Mouse (Mus musculus): ENCODE results near the gene Nags. TPM values are rescaled to one million over a fixed set of nuclear protein-coding genes. Genes with fewer than 3 reads are reported as not detected.
"Not testable (repeated sequence)": the region's sequence is repeated elsewhere in the genome, so short reads cannot be mapped to it uniquely, and the experiment has no call there.

Nags gene
- polyA plus RNA-seq, 1 experiment from 2014 or later: 6.2 TPM

GRCm38 (mm10) chr11:102137625-102138446 is 7.5 kb upstream of the Nags start:
- 46% methylated on average over 13 of the region's 13 CpGs for WGBS
- Histone ChIP-seq H3K27ac (no peak overlapping the region), H3K4me1 (0 out of 2 replicates have a peak, but pooled peaks cover 3% of the 10 kb centered on the region), H3K36me3 (no peaks in the 10 kb centered on the region), H3K4me3 (replicated peaks) (peak overlapping the region; percentile 24), H3K9ac (no peak overlapping the region), H3K27me3 (replicated peaks) (no peaks in the 10 kb centered on the region), H3K9me3 (no peaks in the 10 kb centered on the region), H3K4me2 (peak overlapping the region; percentile 66)
- ATAC-seq (ENCODE audit: insufficient read depth, low FRiP score, low read depth): no peak

GRCm38 (mm10) chr11:102138447-102138740 is 6.9 kb upstream of the Nags start:
- peak overlapping the region; percentile 24 for H3K4me3 ChIP-seq (replicated peaks)
- under 1% methylated on average over 18 of the region's 18 CpGs for WGBS
- H3K27ac ChIP-seq: no peak overlapping the region
- 0 out of 2 replicates have a peak, but pooled peaks have one; percentile 36 for ATAC-seq (ENCODE audit: insufficient read depth, low FRiP score, low read depth)
- H3K4me1 ChIP-seq: 0 out of 2 replicates have a peak, but pooled peaks cover 3% of the 10 kb centered on the region
- H3K27me3 ChIP-seq (replicated peaks): no peaks in the 10 kb centered on the region
- H3K4me2 ChIP-seq: peak overlapping the region; percentile 66
- H3K36me3 ChIP-seq: no peaks in the 10 kb centered on the region
- no peaks in the 10 kb centered on the region for H3K9me3 ChIP-seq
- no peak overlapping the region for H3K9ac ChIP-seq

DNA sequence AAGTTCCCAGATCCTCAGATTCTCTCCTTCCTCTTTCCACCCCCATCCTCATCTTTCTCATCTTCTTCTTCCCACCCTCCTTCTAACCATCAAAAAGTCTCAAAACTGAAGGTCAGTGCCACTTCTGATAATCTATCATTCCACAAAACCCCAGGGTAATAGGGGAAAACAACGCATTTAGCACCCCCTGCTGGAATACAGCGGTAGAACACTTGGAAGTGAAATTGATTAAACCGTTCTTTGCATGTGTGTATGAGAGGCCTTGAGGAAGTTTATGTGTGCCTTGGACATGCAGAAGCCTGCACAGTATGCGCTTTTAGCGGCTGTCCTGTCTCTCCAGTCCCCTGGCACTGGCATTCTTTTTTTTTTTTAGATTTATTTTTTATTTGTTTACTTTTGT is 4.8 kb upstream of the Nags start:
- 1% methylated on average over 5 of the region's 5 CpGs for WGBS
- ATAC-seq (ENCODE audit: insufficient read depth, low FRiP score, low read depth): no peak
- Histone ChIP-seq H3K4me3 (replicated peaks) (no peak overlapping the region), H3K36me3 (no peaks in the 10 kb centered on the region), H3K27ac (no peak overlapping the region), H3K27me3 (replicated peaks) (peaks cover 12% of the 10 kb centered on the region), H3K4me2 (no peak overlapping the region), H3K9me3 (no peaks in the 10 kb centered on the region), H3K9ac (no peak overlapping the region), H3K4me1 (peaks cover 3% of the 10 kb centered on the region)

- no peak overlapping the region for H3K9ac ChIP-seq
- H3K4me1 ChIP-seq: peaks cover 17% of the 10 kb centered on the region
- H3K9me3 ChIP-seq: no peaks in the 10 kb centered on the region
- peak; percentile 57; the same call in 1 of the 2 replicates for ATAC-seq (ENCODE audit: insufficient read depth, low FRiP score, low read depth)
- 55% methylated on average over 7 of the region's 7 CpGs for WGBS
- no peak overlapping the region; the same call in 1 of the 2 replicates for H3K4me2 ChIP-seq
- no peak overlapping the region for H3K4me3 ChIP-seq (replicated peaks)
- no peaks in the 10 kb centered on the region for H3K36me3 ChIP-seq
- peaks cover 30% of the 10 kb centered on the region for H3K27me3 ChIP-seq (replicated peaks)
- H3K27ac ChIP-seq: peak overlapping the region; percentile 8; the same call in 1 of the 2 replicates
Observed at GRCm38 (mm10) chr11:102142355-102142754, 3.0 kb upstream of the Nags start.

DNA sequence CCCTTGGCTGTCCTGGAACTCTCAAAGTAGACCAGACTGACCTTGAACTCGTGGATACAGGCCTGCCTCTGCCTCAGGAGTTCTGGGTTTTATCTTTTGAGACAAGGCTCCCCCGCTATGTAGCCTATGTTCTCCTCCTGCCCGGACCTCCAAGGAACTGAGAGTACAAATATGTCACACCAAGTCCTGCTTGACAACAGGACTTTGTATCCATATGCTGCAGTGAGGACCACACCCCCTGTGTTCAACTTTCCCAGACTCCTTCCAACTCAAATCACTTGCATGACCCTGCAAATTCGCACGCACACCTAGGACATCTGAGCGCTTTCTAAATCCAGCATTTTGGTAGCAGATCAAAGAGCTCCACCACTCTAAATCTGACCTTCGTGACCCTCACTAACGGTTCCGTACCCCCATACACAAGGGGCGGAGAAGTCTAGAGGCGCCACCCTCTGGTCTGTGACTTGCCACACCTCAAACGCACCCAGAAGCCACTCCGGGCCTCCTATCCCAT is 299 bp upstream of the Nags start:
- Histone ChIP-seq H3K4me1 (peaks cover 22% of the 10 kb centered on the region), H3K36me3 (no peaks in the 10 kb centered on the region), H3K27me3 (replicated peaks) (peaks cover 48% of the 10 kb centered on the region), H3K27ac (no peak overlapping the region), H3K4me2 (peak overlapping the region; percentile 57), H3K9ac (no peak overlapping the region), H3K9me3 (no peaks in the 10 kb centered on the region), H3K4me3 (replicated peaks) (peak overlapping the region; percentile 39)
- 23% methylated on average over 13 of the region's 13 CpGs for WGBS
- peak; percentile 52; the same call in 1 of the 2 replicates for ATAC-seq (ENCODE audit: insufficient read depth, low FRiP score, low read depth)

GRCm38 (mm10) chr11:102146005-102146404 is 692 bp downstream of the Nags start:
- H3K9me3 ChIP-seq: no peaks in the 10 kb centered on the region

DNA sequence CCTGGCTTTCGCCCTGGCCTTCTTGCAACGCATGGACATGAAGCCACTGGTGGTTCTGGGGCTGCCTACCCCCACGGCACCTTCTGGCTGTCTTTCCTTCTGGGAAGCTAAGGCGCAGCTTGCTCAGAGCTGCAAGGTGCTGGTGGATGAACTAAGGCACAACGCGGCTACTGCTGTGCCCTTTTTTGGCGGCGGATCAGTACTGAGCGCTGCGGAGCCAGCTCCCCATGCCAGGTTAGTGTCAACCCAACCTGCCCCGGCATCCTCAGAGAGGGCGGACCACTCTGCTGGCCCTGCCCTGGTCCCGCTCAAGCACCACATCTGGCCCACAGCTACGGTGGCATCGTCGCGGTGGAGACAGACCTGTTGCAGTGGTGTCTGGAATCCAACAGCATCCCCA is 1.2 kb downstream of the Nags start:
- H3K4me3 ChIP-seq (replicated peaks): peak overlapping the region; percentile 39
- peaks cover 48% of the 10 kb centered on the region for H3K27me3 ChIP-seq (replicated peaks)
- ATAC-seq (ENCODE audit: insufficient read depth, low FRiP score, low read depth): no peak
- peak overlapping the region; percentile 57 for H3K4me2 ChIP-seq
- 11% methylated on average over 17 of the region's 17 CpGs for WGBS
- peaks cover 22% of the 10 kb centered on the region for H3K4me1 ChIP-seq
- no peaks in the 10 kb centered on the region for H3K9me3 ChIP-seq
- no peak overlapping the region for H3K9ac ChIP-seq
- no peaks in the 10 kb centered on the region for H3K36me3 ChIP-seq
- H3K27ac ChIP-seq: no peak overlapping the region

More at GRCm38 (mm10) chr11:102146005-102146404, 692 bp downstream of the Nags start:
- ATAC-seq (ENCODE audit: insufficient read depth, low FRiP score, low read depth): 0 out of 2 replicates have a peak, but pooled peaks have one; percentile 32
- Histone ChIP-seq H3K9ac (no peak overlapping the region), H3K36me3 (no peaks in the 10 kb centered on the region), H3K4me1 (peaks cover 22% of the 10 kb centered on the region), H3K4me3 (replicated peaks) (peak overlapping the region; percentile 39), H3K27me3 (replicated peaks) (peaks cover 48% of the 10 kb centered on the region), H3K27ac (no peak overlapping the region), H3K4me2 (peak overlapping the region; percentile 57)
- 6% methylated on average over 16 of the region's 16 CpGs for WGBS

- Histone ChIP-seq H3K4me2 (peak overlapping the region; percentile 57; the same call in 1 of the 2 replicates), H3K36me3 (no peaks in the 10 kb centered on the region), H3K27ac (no peak overlapping the region), H3K4me3 (replicated peaks) (no peak overlapping the region; the same call in 1 of the 2 replicates), H3K27me3 (replicated peaks) (peaks cover 48% of the 10 kb centered on the region), H3K9ac (no peak overlapping the region), H3K9me3 (no peaks in the 10 kb centered on the region), H3K4me1 (peaks cover 22% of the 10 kb centered on the region)
- ATAC-seq (ENCODE audit: insufficient read depth, low FRiP score, low read depth): no peak; the same call in 1 of the 2 replicates
- WGBS: 11% methylated on average over 34 of the region's 34 CpGs
Observed at GRCm38 (mm10) chr11:102147213-102147989, 2.1 kb downstream of the Nags start.

DNA sequence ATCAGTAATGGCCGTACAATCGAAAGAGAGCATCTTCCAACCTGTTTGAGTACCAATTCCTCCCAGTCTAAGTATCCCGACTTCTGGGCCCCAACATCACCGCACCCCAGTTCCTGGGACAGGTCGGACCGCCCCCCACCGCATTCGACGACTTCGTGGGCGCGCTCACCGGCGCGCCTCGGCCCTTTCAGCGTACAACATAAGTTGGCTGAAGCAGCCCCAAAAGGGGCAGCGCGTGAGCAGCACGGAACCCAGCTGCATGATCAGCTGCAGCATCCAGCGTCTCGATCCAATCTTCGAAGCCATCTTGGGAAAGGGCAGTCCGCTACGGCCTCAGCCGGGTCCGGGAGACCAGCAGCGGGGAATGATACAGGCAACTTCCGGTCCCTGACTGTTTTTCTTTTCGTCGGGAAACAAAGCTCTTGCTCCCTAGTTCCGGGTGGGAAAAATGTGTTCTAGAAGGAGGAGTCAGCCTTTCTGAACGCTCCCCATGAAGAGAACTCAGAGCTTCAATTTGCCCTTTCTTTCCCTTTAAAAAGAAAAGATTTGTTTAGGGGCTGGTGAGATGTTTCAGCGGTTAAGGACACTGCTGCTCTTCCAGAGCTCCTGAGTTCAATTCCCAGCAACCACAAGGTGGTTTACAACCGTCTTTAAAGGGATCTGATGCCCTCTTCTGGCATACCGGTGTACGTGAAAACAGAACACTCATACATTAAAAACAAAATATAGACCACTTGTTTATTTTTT is 10.9 kb downstream of the Nags start, which contains the start of gene Tmem101:
Gene Tmem101 (minus strand): TSS at position 366 of the 747 bp plus-strand sequence.
- WGBS: under 1% methylated on average over 37 of the region's 37 CpGs
- ATAC-seq (ENCODE audit: insufficient read depth, low FRiP score, low read depth): peak; percentile 85
- peak within 1 kb of the TSS; percentile 63 for H3K27ac ChIP-seq

GRCm38 (mm10) chr11:102156786-102157089 is 11.4 kb downstream of the Nags start:
- Histone ChIP-seq H3K9ac (no peak overlapping the region), H3K4me3 (replicated peaks) (no peak overlapping the region; the same call in 1 of the 2 replicates), H3K27ac (no peak overlapping the region), H3K27me3 (replicated peaks) (no peaks in the 10 kb centered on the region), H3K4me1 (peaks cover 9% of the 10 kb centered on the region), H3K9me3 (no peaks in the 10 kb centered on the region), H3K4me2 (peak overlapping the region; percentile 88; the same call in 1 of the 2 replicates), H3K36me3 (no peaks in the 10 kb centered on the region)
- 6% methylated on average over 1 of the region's 1 CpGs for WGBS
- no peak for ATAC-seq (ENCODE audit: insufficient read depth, low FRiP score, low read depth)

More for the DNA sequence above, 10.9 kb downstream of the Nags start, which contains the start of gene Tmem101:
- peaks cover 9% of the 10 kb centered on the region for H3K4me1 ChIP-seq
- H3K4me2 ChIP-seq: peak within 1 kb of the TSS; percentile 88
- H3K4me3 ChIP-seq (replicated peaks): peak within 1 kb of the TSS; percentile 70
- H3K36me3 ChIP-seq: no peaks in the 10 kb centered on the region
- H3K27me3 ChIP-seq (replicated peaks): no peaks in the 10 kb centered on the region
- H3K9me3 ChIP-seq: no peaks in the 10 kb centered on the region
- peak within 1 kb of the TSS; percentile 45 for H3K9ac ChIP-seq

DNA sequence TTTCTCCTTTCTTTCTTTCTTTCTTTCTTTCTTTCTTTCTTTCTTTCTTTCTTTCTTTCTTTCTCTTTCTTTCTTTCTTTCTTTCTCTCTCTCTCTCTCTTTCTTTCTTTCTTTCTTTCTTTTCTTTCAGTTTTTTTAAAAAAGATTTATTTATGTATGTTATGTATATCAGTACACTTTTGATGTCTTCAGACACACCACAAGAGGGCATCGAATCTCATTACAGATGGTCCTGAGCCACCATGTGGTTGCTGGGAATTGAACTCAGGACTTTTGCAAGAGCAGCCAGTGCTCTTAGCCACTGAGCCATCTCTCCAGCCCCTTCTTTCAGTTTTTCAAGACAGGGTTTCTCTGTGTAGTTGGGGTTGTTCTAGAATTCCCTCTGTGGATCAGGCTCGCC is 12.7 kb downstream of the Nags start:
- 77% methylated on average over 2 of the region's 2 CpGs for WGBS
- not testable (repeated sequence) for ATAC-seq (ENCODE audit: insufficient read depth, low FRiP score, low read depth)

More for the DNA sequence above, 12.7 kb downstream of the Nags start:
- H3K4me3 ChIP-seq (replicated peaks); H3K27me3 ChIP-seq (replicated peaks); H3K9me3 ChIP-seq; H3K9ac ChIP-seq; H3K36me3 ChIP-seq; H3K4me1 ChIP-seq; H3K4me2 ChIP-seq; H3K27ac ChIP-seq: not testable (repeated sequence)
